Mouse (Mus musculus): ENCODE data around the gene Tma7. TPM values are rescaled to one million over a fixed set of nuclear protein-coding genes. Genes with fewer than 3 reads are reported as not detected.

The Tma7 gene
- polyA plus RNA-seq (2014; fragmentation: Illumina TruSeq; extraction: RNeasy Lipid Tissue Mini Kit (QIAGEN cat#74804); ENCODE audit: low read depth, low replicate concordance), result 564 TPM

DNA sequence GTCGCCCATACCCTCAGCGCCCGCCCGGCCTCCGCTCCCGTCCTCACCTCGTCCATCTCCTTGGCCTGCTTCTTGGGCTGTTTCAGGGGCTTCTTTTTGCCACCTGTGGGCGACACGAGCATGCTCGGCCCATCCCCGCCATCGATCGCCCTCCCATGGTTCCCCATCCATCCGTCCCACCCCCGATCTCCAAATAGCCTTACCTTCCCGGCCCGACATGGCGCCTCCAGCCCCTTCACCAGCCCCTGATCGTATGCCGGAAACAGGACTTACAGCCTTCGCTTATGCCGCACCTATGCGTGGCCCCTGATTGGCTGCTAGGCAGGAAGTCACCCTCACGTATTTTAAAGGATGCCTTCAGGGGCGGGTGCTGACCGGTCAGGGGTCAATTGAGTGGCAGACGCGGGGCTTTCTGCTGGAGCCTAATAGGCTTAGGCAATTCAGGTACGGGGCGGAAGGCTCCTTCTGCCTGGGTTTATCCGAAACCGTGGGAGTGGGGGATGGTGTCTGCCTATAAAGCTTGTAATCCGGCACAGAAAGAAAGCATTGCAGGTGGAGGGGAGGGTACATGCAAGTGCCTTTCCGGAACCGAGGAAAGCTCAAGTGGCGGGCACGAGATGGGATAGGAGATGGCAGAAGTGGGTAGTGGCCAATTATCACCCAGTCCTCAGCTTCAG lies at the start of gene Tma7, which contains the start of gene Ccdc51:
Gene Tma7, minus strand, starts transcription at position 464 of the 677 bp plus-strand sequence.
Gene Ccdc51, plus strand, starts transcription at position 370 of the 677 bp plus-strand sequence.

DNA sequence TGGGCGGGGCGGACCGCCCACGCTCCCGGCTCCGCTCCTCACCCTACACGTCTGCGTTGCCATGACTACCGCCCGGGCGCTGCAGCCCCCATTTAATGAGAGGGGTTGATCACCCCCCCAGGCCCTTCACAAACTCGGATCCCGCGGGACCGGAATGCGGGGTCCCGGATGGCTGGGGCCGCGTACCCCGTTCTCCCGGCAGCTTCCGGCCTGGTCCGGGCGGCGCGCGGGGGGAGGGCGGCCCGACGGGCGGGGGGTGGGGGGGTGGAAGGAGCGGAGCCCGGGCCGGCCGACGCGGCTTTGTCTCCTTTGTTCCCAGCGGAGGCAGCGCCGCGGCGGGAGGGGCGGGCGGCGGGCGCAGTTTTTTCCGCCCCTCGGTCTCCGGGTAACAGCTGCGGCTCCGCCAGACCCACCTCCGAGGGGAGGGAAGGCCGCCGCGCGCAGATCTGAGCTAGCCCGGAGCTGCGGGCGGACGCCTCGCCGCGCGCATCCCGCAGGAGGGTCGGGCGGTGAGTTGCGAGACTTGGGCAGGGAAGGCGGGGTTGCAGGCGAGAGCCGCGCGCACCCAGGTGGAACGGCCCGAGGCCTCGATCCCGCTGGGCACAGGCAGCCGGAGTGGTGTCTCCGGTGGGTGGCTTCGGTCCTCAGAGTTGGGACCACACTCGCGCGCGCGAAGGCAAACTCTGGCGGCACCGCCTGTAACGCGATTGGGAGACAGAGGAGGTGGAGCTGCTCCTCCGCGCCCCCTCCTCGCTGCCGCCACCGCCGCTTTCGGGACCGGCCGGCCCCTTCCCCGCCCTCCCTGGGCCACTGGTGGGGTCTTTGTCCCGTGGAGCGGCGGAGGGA lies 13.0 kb upstream of the Tma7 start, which contains the start of gene Plxnb1:
Gene Plxnb1, plus strand, starts transcription at position 253 of the 846 bp plus-strand sequence.

DNA sequence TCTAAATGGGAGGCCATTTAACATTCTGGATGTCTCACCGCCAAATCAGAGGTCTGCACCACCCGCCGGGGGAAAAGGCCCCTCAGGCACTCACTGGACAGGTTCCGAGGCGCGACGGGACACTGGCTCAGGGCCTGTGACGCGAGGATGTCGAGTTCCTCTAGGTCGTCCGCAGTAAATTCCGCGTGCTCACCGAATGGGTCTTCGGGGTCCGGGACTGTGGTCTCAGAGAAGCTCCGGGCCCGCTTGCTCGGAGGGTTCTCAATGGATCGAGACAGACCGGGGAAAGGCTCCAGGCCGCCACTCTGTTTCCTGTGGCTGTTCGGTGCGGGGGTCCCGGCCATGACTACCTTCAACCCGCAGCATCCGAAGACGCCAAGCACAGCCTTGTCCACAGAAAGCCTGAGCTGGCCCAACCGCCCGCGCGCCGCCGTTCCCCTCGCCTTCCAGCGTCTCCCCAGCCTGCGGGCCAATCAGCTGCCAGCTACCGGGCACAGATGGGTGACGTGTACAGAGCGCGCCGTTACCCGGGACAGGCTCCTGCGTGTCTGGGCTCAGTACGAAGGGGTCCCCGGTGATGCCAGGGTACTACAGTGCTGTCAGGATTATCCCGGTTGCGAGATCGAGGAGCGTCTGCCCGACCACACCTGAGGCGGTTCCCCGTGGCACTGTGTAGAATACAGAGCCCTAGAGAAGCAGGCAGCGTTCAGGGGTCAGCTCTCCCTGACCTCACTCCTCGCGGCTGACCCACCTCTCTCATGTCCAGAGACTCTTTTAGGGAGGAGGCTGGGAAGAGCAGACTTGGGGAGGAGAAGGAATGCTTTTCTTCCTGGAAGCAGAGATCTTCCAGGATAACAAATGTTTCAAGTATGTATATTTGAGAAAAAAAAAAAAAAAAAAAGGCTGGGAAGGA lies 8.5 kb downstream of the Tma7 start, which contains the start of gene Atrip:
Gene Atrip, minus strand, starts transcription at position 464 of the 913 bp plus-strand sequence.

DNA sequence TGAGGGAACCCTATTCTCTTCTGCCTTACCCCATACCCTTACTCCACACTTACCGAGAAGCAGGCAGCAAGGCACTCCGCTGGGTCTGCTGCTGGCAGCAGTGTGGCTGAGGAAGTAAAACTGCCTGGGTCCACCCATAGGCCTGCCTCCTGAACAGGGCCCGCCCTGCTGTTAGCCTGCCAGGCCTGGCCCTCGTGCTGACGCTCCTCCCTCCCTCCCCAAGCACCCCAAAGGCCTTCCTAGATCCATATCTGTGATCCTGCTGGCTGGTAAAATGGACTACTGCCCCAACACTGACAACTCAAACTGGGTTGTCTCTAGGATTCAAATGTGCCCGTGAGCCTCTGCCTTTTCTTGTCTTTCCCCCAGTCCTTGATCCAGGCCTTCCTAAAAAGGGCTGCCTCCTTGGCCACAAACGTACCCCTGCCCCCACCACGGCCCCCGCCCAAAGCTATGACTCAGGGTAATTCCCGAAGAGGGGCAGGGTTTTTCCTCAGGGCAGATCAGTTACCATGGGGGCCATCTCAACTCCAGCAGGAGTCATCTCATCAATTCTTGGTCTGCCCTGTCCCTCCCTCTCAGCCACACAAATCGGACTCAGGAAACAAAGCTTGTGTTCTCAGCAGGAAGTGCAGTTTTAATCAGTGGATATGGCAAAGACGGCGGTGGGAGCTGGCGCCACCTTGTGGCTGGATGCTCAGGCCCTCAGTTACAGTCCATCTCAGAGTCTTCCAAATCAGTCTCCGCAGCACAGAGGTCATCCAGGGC lies 23.1 kb downstream of the Tma7 start, which contains the start of gene Trex1:
Gene Trex1, minus strand, starts transcription at position 599 of the 768 bp plus-strand sequence.

DNA sequence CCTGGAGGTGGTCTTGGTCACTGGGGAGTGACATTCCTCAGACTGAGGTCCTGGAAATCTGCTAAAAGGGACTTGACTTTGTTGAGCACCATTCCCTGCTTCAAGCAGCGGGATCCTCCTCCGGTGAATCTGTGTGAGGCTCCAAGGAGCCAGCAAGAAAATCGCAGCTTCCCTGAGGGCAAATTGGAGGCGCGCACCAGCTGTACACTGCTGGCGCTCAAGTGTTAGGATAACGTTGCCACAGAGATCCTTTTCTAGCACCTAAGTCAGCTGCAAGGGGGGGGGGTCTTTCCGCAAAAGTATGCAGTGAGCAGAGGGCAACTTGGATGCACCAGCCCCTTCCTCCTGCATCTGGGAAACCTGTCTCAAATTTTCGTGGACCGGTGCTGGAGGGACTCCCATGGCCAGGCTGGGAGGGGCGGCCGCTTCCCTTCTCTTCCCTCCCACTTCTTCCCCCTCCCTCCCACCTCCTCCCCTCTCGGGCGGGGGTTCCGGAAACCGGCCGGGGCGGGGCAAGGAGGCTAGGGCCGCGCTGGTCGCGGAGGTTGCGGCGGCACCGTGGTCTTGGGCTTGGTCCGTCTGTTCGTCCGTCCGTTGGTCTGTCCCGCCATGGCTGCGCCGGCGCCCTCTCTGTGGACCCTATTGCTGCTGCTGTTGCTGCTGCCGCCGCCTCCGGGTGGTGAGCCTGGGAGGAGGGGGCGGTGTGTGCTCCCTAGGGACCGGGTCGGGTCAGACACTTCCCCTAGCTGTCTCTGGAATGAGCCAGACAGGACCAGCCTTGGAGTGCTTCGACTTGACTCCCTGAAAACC lies 44.1 kb downstream of the Tma7 start, which contains the start of gene Shisa5:
Gene Shisa5, plus strand, starts transcription at position 480 of the 810 bp plus-strand sequence.

Other genes starting within 250 kb of the Tma7 start
- gene Slc26a6, start 229.3 kb downstream of the Tma7 start, polyA plus RNA-seq (2014; fragmentation: Illumina TruSeq; extraction: RNeasy Lipid Tissue Mini Kit (QIAGEN cat#74804); ENCODE audit: low read depth, low replicate concordance), result 0.36 TPM
- gene Tmem89, start 168.0 kb downstream of the Tma7 start, polyA plus RNA-seq (2014; fragmentation: Illumina TruSeq; extraction: RNeasy Lipid Tissue Mini Kit (QIAGEN cat#74804); ENCODE audit: low read depth, low replicate concordance), result not detected
- gene Uqcrc1, start 146.0 kb downstream of the Tma7 start, polyA plus RNA-seq (2014; fragmentation: Illumina TruSeq; extraction: RNeasy Lipid Tissue Mini Kit (QIAGEN cat#74804); ENCODE audit: low read depth, low replicate concordance), result 73.6 TPM
- gene Col7a1, start 129.0 kb downstream of the Tma7 start, polyA plus RNA-seq (2014; fragmentation: Illumina TruSeq; extraction: RNeasy Lipid Tissue Mini Kit (QIAGEN cat#74804); ENCODE audit: low read depth, low replicate concordance), result not detected
- gene Ucn2, start 96.6 kb downstream of the Tma7 start, polyA plus RNA-seq (2014; fragmentation: Illumina TruSeq; extraction: RNeasy Lipid Tissue Mini Kit (QIAGEN cat#74804); ENCODE audit: low read depth, low replicate concordance), result not detected
- gene Pfkfb4, start 90.8 kb downstream of the Tma7 start, polyA plus RNA-seq (2014; fragmentation: Illumina TruSeq; extraction: RNeasy Lipid Tissue Mini Kit (QIAGEN cat#74804); ENCODE audit: low read depth, low replicate concordance), result 3.4 TPM
- 1.7 TPM for gene Shisa5, start 44.0 kb downstream of the Tma7 start, polyA plus RNA-seq (2014; fragmentation: Illumina TruSeq; extraction: RNeasy Lipid Tissue Mini Kit (QIAGEN cat#74804); ENCODE audit: low read depth, low replicate concordance)
- gene Trex1, start 22.9 kb downstream of the Tma7 start, polyA plus RNA-seq (2014; fragmentation: Illumina TruSeq; extraction: RNeasy Lipid Tissue Mini Kit (QIAGEN cat#74804); ENCODE audit: low read depth, low replicate concordance), result not detected
- gene Atrip, start 8.5 kb downstream of the Tma7 start, polyA plus RNA-seq (2014; fragmentation: Illumina TruSeq; extraction: RNeasy Lipid Tissue Mini Kit (QIAGEN cat#74804); ENCODE audit: low read depth, low replicate concordance), result 5.9 TPM
- gene Ccdc51, start 94 bp downstream of the Tma7 start, polyA plus RNA-seq (2014; fragmentation: Illumina TruSeq; extraction: RNeasy Lipid Tissue Mini Kit (QIAGEN cat#74804); ENCODE audit: low read depth, low replicate concordance), result not detected
- 0.34 TPM for gene Plxnb1, start 12.8 kb upstream of the Tma7 start, polyA plus RNA-seq (2014; fragmentation: Illumina TruSeq; extraction: RNeasy Lipid Tissue Mini Kit (QIAGEN cat#74804); ENCODE audit: low read depth, low replicate concordance)
- gene Fbxw21, start 79.5 kb upstream of the Tma7 start, polyA plus RNA-seq (2014; fragmentation: Illumina TruSeq; extraction: RNeasy Lipid Tissue Mini Kit (QIAGEN cat#74804); ENCODE audit: low read depth, low replicate concordance), result 0.35 TPM
- 0.42 TPM for gene Fbxw13, start 113.4 kb upstream of the Tma7 start, polyA plus RNA-seq (2014; fragmentation: Illumina TruSeq; extraction: RNeasy Lipid Tissue Mini Kit (QIAGEN cat#74804); ENCODE audit: low read depth, low replicate concordance)
- gene Fbxw20, start 152.2 kb upstream of the Tma7 start, polyA plus RNA-seq (2014; fragmentation: Illumina TruSeq; extraction: RNeasy Lipid Tissue Mini Kit (QIAGEN cat#74804); ENCODE audit: low read depth, low replicate concordance), result 0.85 TPM
- gene Fbxw14, start 205.1 kb upstream of the Tma7 start, polyA plus RNA-seq (2014; fragmentation: Illumina TruSeq; extraction: RNeasy Lipid Tissue Mini Kit (QIAGEN cat#74804); ENCODE audit: low read depth, low replicate concordance), result not detected